Mouse (Mus musculus): ENCODE results near the gene Plekhn1. TPM values are rescaled to one million over a fixed set of nuclear protein-coding genes. Genes with fewer than 3 reads are reported as not detected.

Gene Plekhn1
- polyA plus RNA-seq, 1 experiment = 42.5 TPM

GRCm38 (mm10) chr4:156203413-156204131 lies 31.1 kb downstream of the Plekhn1 start:
- Histone ChIP-seq H3K27ac (ENCODE audit: control insufficient read depth, insufficient read depth, low read depth, low read length, poor library complexity) (peak overlapping the region; percentile 71), H3K4me3 (replicated peaks; ENCODE audit: control insufficient read depth, low read depth, low read length) (peak overlapping the region; percentile 92), H3K4me1 (ENCODE audit: control insufficient read depth, insufficient read depth, low read length) (peaks cover 2% of the 10 kb centered on the region; the same call in 1 of the 2 replicates)
- no peak for TF ChIP-seq POLR2A (IDR thresholded peaks at IDR 0.05; ENCODE audit: borderline replicate concordance, control insufficient read depth, low read depth, low read length)
- TF ChIP-seq CTCF (IDR thresholded peaks at IDR 0.05; ENCODE audit: control insufficient read depth, insufficient read depth, low read length) = no peak
- under 1% methylated on average over 49 of the region's 49 CpGs for WGBS

GRCm38 (mm10) chr4:156203001-156203412 lies 31.6 kb downstream of the Plekhn1 start, which contains the start of gene AW011738:
TSS of gene AW011738 (plus strand) at chr4:156203304.
- peak; percentile 65; the same call in 1 of the 2 replicates for TF ChIP-seq POLR2A (IDR thresholded peaks at IDR 0.05; ENCODE audit: borderline replicate concordance, control insufficient read depth, low read depth, low read length)
- TF ChIP-seq CTCF (IDR thresholded peaks at IDR 0.05; ENCODE audit: control insufficient read depth, insufficient read depth, low read length) = no peak
- Histone ChIP-seq H3K27ac (ENCODE audit: control insufficient read depth, insufficient read depth, low read depth, low read length, poor library complexity) (peak within 1 kb of the TSS; percentile 91), H3K4me3 (replicated peaks; ENCODE audit: control insufficient read depth, low read depth, low read length) (peak within 1 kb of the TSS; percentile 92), H3K4me1 (ENCODE audit: control insufficient read depth, insufficient read depth, low read length) (peaks cover 2% of the 10 kb centered on the region)
- WGBS = 1% methylated on average over 36 of the region's 39 CpGs

GRCm38 (mm10) chr4:156202462-156202893 lies 32.2 kb downstream of the Plekhn1 start:
- WGBS = 51% methylated on average over 12 of the region's 12 CpGs
- Histone ChIP-seq H3K27ac (ENCODE audit: control insufficient read depth, insufficient read depth, low read depth, low read length, poor library complexity) (peak overlapping the region; percentile 91), H3K4me3 (replicated peaks; ENCODE audit: control insufficient read depth, low read depth, low read length) (peak overlapping the region; percentile 67), H3K4me1 (ENCODE audit: control insufficient read depth, insufficient read depth, low read length) (peaks cover 2% of the 10 kb centered on the region)
- TF ChIP-seq POLR2A (IDR thresholded peaks at IDR 0.05; ENCODE audit: borderline replicate concordance, control insufficient read depth, low read depth, low read length) (no peak), CTCF (IDR thresholded peaks at IDR 0.05; ENCODE audit: control insufficient read depth, insufficient read depth, low read length) (no peak)

GRCm38 (mm10) chr4:156200623-156201475 lies 33.8 kb downstream of the Plekhn1 start, which contains the start of gene Isg15:
TSS of gene Isg15 (minus strand) at chr4:156200818.
- WGBS = 19% methylated on average over 10 of the region's 10 CpGs
- H3K4me1 ChIP-seq (ENCODE audit: control insufficient read depth, insufficient read depth, low read length) = peaks cover 3% of the 10 kb centered on the region
- TF ChIP-seq POLR2A (IDR thresholded peaks at IDR 0.05; ENCODE audit: borderline replicate concordance, control insufficient read depth, low read depth, low read length) = no peak
- TF ChIP-seq CTCF (IDR thresholded peaks at IDR 0.05; ENCODE audit: control insufficient read depth, insufficient read depth, low read length) = no peak
- peak within 1 kb of the TSS; percentile 78 for H3K27ac ChIP-seq (ENCODE audit: control insufficient read depth, insufficient read depth, low read depth, low read length, poor library complexity)
- peak within 1 kb of the TSS; percentile 74 for H3K4me3 ChIP-seq (replicated peaks; ENCODE audit: control insufficient read depth, low read depth, low read length)

- Histone ChIP-seq H3K27ac (ENCODE audit: control insufficient read depth, insufficient read depth, low read depth, low read length, poor library complexity) (peak overlapping the region; percentile 97), H3K4me3 (replicated peaks; ENCODE audit: control insufficient read depth, low read depth, low read length) (peak overlapping the region; percentile 72), H3K4me1 (ENCODE audit: control insufficient read depth, insufficient read depth, low read length) (peaks cover 1% of the 10 kb centered on the region)
- under 1% methylated on average over 26 of the region's 26 CpGs for WGBS
- TF ChIP-seq CTCF (IDR thresholded peaks at IDR 0.05; ENCODE audit: control insufficient read depth, insufficient read depth, low read length) = 0 out of 2 replicates have a peak, but pooled peaks have one; percentile 10
- peak; percentile 54; the same call in 1 of the 2 replicates for TF ChIP-seq POLR2A (IDR thresholded peaks at IDR 0.05; ENCODE audit: borderline replicate concordance, control insufficient read depth, low read depth, low read length)
These were observed 36.8 kb downstream of the Plekhn1 start for GRCm38 (mm10) chr4:156197829-156198205.

- H3K4me1 ChIP-seq (ENCODE audit: control insufficient read depth, insufficient read depth, low read length) = peaks cover 1% of the 10 kb centered on the region
These were observed 37.4 kb downstream of the Plekhn1 start, which contains the start of gene Agrn for GRCm38 (mm10) chr4:156197131-156197828. TSS of gene Agrn (minus strand) at chr4:156197488.

GRCm38 (mm10) chr4:156195927-156196870 lies 38.5 kb downstream of the Plekhn1 start:
- Histone ChIP-seq H3K27ac (ENCODE audit: control insufficient read depth, insufficient read depth, low read depth, low read length, poor library complexity) (no peak overlapping the region), H3K4me3 (replicated peaks; ENCODE audit: control insufficient read depth, low read depth, low read length) (peak overlapping the region; percentile 73), H3K4me1 (ENCODE audit: control insufficient read depth, insufficient read depth, low read length) (peaks cover 1% of the 10 kb centered on the region)
- no peak for TF ChIP-seq POLR2A (IDR thresholded peaks at IDR 0.05; ENCODE audit: borderline replicate concordance, control insufficient read depth, low read depth, low read length)
- TF ChIP-seq CTCF (IDR thresholded peaks at IDR 0.05; ENCODE audit: control insufficient read depth, insufficient read depth, low read length) = no peak
- WGBS = 15% methylated on average over 35 of the region's 35 CpGs

More at GRCm38 (mm10) chr4:156197131-156197828, 37.4 kb downstream of the Plekhn1 start, which contains the start of gene Agrn:
- Histone ChIP-seq H3K4me3 (replicated peaks; ENCODE audit: control insufficient read depth, low read depth, low read length) (peak within 1 kb of the TSS; percentile 79), H3K27ac (ENCODE audit: control insufficient read depth, insufficient read depth, low read depth, low read length, poor library complexity) (peak within 1 kb of the TSS; percentile 97)
- whole genome bisulfite sequencing = 1% methylated on average over 49 of the region's 88 CpGs
- peak; percentile 38; the same call in 1 of the 2 replicates for TF ChIP-seq POLR2A (IDR thresholded peaks at IDR 0.05; ENCODE audit: borderline replicate concordance, control insufficient read depth, low read depth, low read length)
- TF ChIP-seq CTCF (IDR thresholded peaks at IDR 0.05; ENCODE audit: control insufficient read depth, insufficient read depth, low read length) = no peak; the same call in 1 of the 2 replicates

Measured in bone marrow, adult 2 months (tissue).